Mouse (Mus musculus) heart, postnatal 10 days (tissue): ENCODE data around the gene Ncbp1. TPM values are rescaled to one million over a fixed set of nuclear protein-coding genes. Genes with fewer than 3 reads are reported as not detected.

Experiments used
- DNase-seq, 2 experiments: peaks; one replicate each; pipeline ENCODE4 v3.0.0; 2021
- intact Hi-C: fragments of 180-260 bp; cut with DNase I; formaldehyde crosslinking; loops from one replicate; pipeline ENCODE4 v1.15.1; 2025
- total RNA-seq, 2 experiments: library from RNA; stranded (reverse); gene quantifications; 2 replicates each; pipeline ENCODE4 v1.2.3; 2021

The Ncbp1 gene
- total RNA-seq, 2 experiments from 2014 or later: 28.3 to 30.2 TPM

GRCm38 (mm10) chr4:46196513-46196912 lies 58.1 kb downstream of the Ncbp1 start:
- no peak for DNase-seq
- intact Hi-C loops: no loop called here

GRCm38 (mm10) chr4:46198064-46198463 lies 59.7 kb downstream of the Ncbp1 start:
- no peak for DNase-seq
- intact Hi-C loops: no loop called here

- DNase-seq: peak; percentile 76 to 84
- intact Hi-C loops: loop anchor here (2.0 to 5.0 kb wide), 3 partner anchors 100 to 245 kb away; no protein-coding TSS in a partner anchor
Observed at GRCm38 (mm10) chr4:46201834-46202561, 63.6 kb downstream of the Ncbp1 start.

- peak; percentile 6 to 16 for DNase-seq
- intact Hi-C loops: loop anchor here (2.0 to 5.0 kb wide), 3 partner anchors 100 to 245 kb away; no protein-coding TSS in a partner anchor
Observed at GRCm38 (mm10) chr4:46202562-46203126, 64.2 kb downstream of the Ncbp1 start.

- no peak for DNase-seq
- intact Hi-C loops: no loop called here
Observed at GRCm38 (mm10) chr4:46221090-46221489, 82.7 kb downstream of the Ncbp1 start.

Other genes starting within 250 kb of the Ncbp1 start
- not detected for gene Ccdc180, start 248.3 kb upstream of the Ncbp1 start, total RNA-seq
- gene Tdrd7, start 173.3 kb upstream of the Ncbp1 start, total RNA-seq: 10 to 100 TPM; 16.9 to 18.5 TPM
- 100 to 1,000 TPM; 263 to 279 TPM for gene Tmod1, start 99.7 kb upstream of the Ncbp1 start, total RNA-seq
- 10 to 100 TPM; 16.3 to 20.7 TPM for gene Tstd2, start 81 bp downstream of the Ncbp1 start, total RNA-seq
- gene Xpa, start 57.7 kb downstream of the Ncbp1 start, total RNA-seq: 10 to 100 TPM; 10.2 to 14.2 TPM
- gene Foxe1, start 205.0 kb downstream of the Ncbp1 start, total RNA-seq: not detected